Mouse (Mus musculus) liver, embryonic 15.5 days (tissue): ENCODE measurements around the gene Sorl1. TPM values are rescaled to one million over a fixed set of nuclear protein-coding genes. Genes with fewer than 3 reads are reported as not detected.

Source experiments
- ATAC-seq: fragments of 200-750 bp; cut with Nextera tagmentation; 2 replicates; pipeline ENCODE4 v1.8.0; 2017; ENCODE audit warnings: moderate number of reproducible peaks, mild to moderate bottlenecking, moderate library complexity; ENCODE audit not compliant: insufficient read depth
- H3K27ac ChIP-seq: fragments of 300-500 bp; sonication (generic); replicated peaks from 2 replicates; pipeline ENCODE4 v1.5.1; 2015; ENCODE audit warnings: mild to moderate bottlenecking, inconsistent platforms
- H3K27me3 ChIP-seq: fragments of 300-500 bp; sonication (generic); 2 replicates; pipeline ENCODE4 v1.6.1; 2015; ENCODE audit warnings: mild to moderate bottlenecking, inconsistent platforms
- H3K36me3 ChIP-seq: fragments of 300-500 bp; sonication (generic); replicated peaks from 2 replicates; pipeline ENCODE4 v1.6.1; 2015; ENCODE audit warnings: moderate library complexity, mild to moderate bottlenecking, inconsistent platforms
- H3K4me1 ChIP-seq: fragments of 300-500 bp; sonication (generic); replicated peaks from 2 replicates; pipeline ENCODE4 v1.6.1; 2015; ENCODE audit warnings: inconsistent platforms
- H3K4me2 ChIP-seq: fragments of 300-500 bp; sonication (generic); 2 replicates; pipeline ENCODE4 v1.6.1; 2015; ENCODE audit warnings: moderate library complexity, mild to moderate bottlenecking, inconsistent platforms
- H3K4me3 ChIP-seq: fragments of 300-500 bp; sonication (generic); replicated peaks from 2 replicates; pipeline ENCODE4 v1.5.1; 2015; ENCODE audit warnings: mild to moderate bottlenecking, inconsistent platforms
- H3K9ac ChIP-seq: fragments of 300-500 bp; sonication (generic); 2 replicates; pipeline ENCODE4 v1.6.1; 2015; ENCODE audit warnings: moderate library complexity, mild to moderate bottlenecking, inconsistent platforms
- H3K9me3 ChIP-seq: fragments of 300-500 bp; sonication (generic); replicated peaks from 2 replicates; pipeline ENCODE4 v1.6.1; 2016; ENCODE audit warnings: inconsistent platforms
- WGBS: fragments of 180-500 bp; shearing (Covaris S2); methylation state at CpG from one replicate; pipeline ENCODE4 v1.1.7; 2015; ENCODE audit warnings: mixed read lengths; ENCODE audit not compliant: insufficient replicate concordance; 5-methylcytosine and 5-hydroxymethylcytosine counted together
- polyA plus RNA-seq: library from polyadenylated mRNA; unstranded; fragments of >200 nt; fragmentation: Nextera tagmentation; extraction: Ambion mirVana; gene quantifications from 2 replicates; pipeline ENCODE4 v1.2.1, GENCODE M21; 2015

The Sorl1 gene
- polyA plus RNA-seq, 1 experiment from 2014 or later: 2.0 TPM

GRCm38 (mm10) chr9:42091561-42091960, 32.5 kb downstream of the Sorl1 start:
- WGBS: 59% methylated on average over 4 of the region's 4 CpGs
- Histone ChIP-seq H3K4me3 (no peak overlapping the region), H3K9ac (no peak overlapping the region), H3K27me3 (no peaks in the 10 kb centered on the region), H3K4me2 (no peak overlapping the region), H3K36me3 (no peaks in the 10 kb centered on the region), H3K4me1 (no peaks in the 10 kb centered on the region), H3K27ac (no peak overlapping the region), H3K9me3 (no peaks in the 10 kb centered on the region)
- ATAC-seq: no peak

GRCm38 (mm10) chr9:42087921-42088320, 36.2 kb downstream of the Sorl1 start:
- H3K27me3 ChIP-seq: no peaks in the 10 kb centered on the region
- H3K4me2 ChIP-seq: no peak overlapping the region
- H3K9me3 ChIP-seq: no peaks in the 10 kb centered on the region
- H3K4me1 ChIP-seq: no peaks in the 10 kb centered on the region
- WGBS: 60% methylated on average over 4 of the region's 4 CpGs
- no peak overlapping the region for H3K9ac ChIP-seq
- no peak overlapping the region for H3K27ac ChIP-seq
- ATAC-seq: no peak
- no peaks in the 10 kb centered on the region for H3K36me3 ChIP-seq
- H3K4me3 ChIP-seq: no peak overlapping the region

- Histone ChIP-seq H3K4me3 (no peak overlapping the region), H3K9ac (no peak overlapping the region), H3K36me3 (no peaks in the 10 kb centered on the region), H3K27me3 (no peaks in the 10 kb centered on the region), H3K4me2 (no peak overlapping the region), H3K9me3 (no peaks in the 10 kb centered on the region), H3K4me1 (no peaks in the 10 kb centered on the region), H3K27ac (no peak overlapping the region)
- 79% methylated on average over 13 of the region's 13 CpGs for WGBS
- ATAC-seq: no peak
These were observed 38.1 kb downstream of the Sorl1 start for GRCm38 (mm10) chr9:42085970-42086369.

GRCm38 (mm10) chr9:42083661-42084067, 40.4 kb downstream of the Sorl1 start:
- no peak overlapping the region for H3K4me2 ChIP-seq
- no peaks in the 10 kb centered on the region for H3K36me3 ChIP-seq
- 50% methylated on average over 4 of the region's 4 CpGs for WGBS
- no peak overlapping the region for H3K4me3 ChIP-seq
- no peak for ATAC-seq
- H3K27me3 ChIP-seq: no peaks in the 10 kb centered on the region
- no peaks in the 10 kb centered on the region for H3K4me1 ChIP-seq
- H3K9me3 ChIP-seq: no peaks in the 10 kb centered on the region
- H3K27ac ChIP-seq: no peak overlapping the region
- no peak overlapping the region for H3K9ac ChIP-seq

- WGBS: 74% methylated on average over 29 of the region's 29 CpGs
- no peak overlapping the region for H3K27ac ChIP-seq
- H3K4me2 ChIP-seq: no peak overlapping the region
- no peak for ATAC-seq
- no peaks in the 10 kb centered on the region for H3K4me1 ChIP-seq
- H3K9me3 ChIP-seq: no peaks in the 10 kb centered on the region
- no peaks in the 10 kb centered on the region for H3K36me3 ChIP-seq
- no peaks in the 10 kb centered on the region for H3K27me3 ChIP-seq
- H3K4me3 ChIP-seq: no peak overlapping the region
- no peak overlapping the region for H3K9ac ChIP-seq
These were observed 42.2 kb downstream of the Sorl1 start for GRCm38 (mm10) chr9:42081681-42082530.

- ATAC-seq: no peak
- no peak overlapping the region for H3K4me2 ChIP-seq
- H3K27me3 ChIP-seq: no peaks in the 10 kb centered on the region
- H3K9me3 ChIP-seq: no peaks in the 10 kb centered on the region
- H3K27ac ChIP-seq: no peak overlapping the region
- no peaks in the 10 kb centered on the region for H3K4me1 ChIP-seq
- no peak overlapping the region for H3K4me3 ChIP-seq
- no peaks in the 10 kb centered on the region for H3K36me3 ChIP-seq
- 58% methylated on average over 9 of the region's 9 CpGs for WGBS
- H3K9ac ChIP-seq: no peak overlapping the region
These were observed 43.4 kb downstream of the Sorl1 start for GRCm38 (mm10) chr9:42080671-42081070.

- Histone ChIP-seq H3K4me3 (no peak overlapping the region), H3K36me3 (no peaks in the 10 kb centered on the region), H3K4me2 (no peak overlapping the region), H3K27ac (no peak overlapping the region), H3K9me3 (no peaks in the 10 kb centered on the region), H3K27me3 (no peaks in the 10 kb centered on the region), H3K9ac (no peak overlapping the region), H3K4me1 (no peaks in the 10 kb centered on the region)
- 72% methylated on average over 16 of the region's 16 CpGs for WGBS
- no peak for ATAC-seq
These were observed 46.8 kb downstream of the Sorl1 start for GRCm38 (mm10) chr9:42077112-42077845.

- H3K9ac ChIP-seq: no peak overlapping the region
- H3K9me3 ChIP-seq: no peaks in the 10 kb centered on the region
- no peak for ATAC-seq
- WGBS: 52% methylated on average over 10 of the region's 10 CpGs
- no peak overlapping the region for H3K4me2 ChIP-seq
- H3K4me1 ChIP-seq: no peaks in the 10 kb centered on the region
- H3K4me3 ChIP-seq: no peak overlapping the region
- no peak overlapping the region for H3K27ac ChIP-seq
- no peaks in the 10 kb centered on the region for H3K36me3 ChIP-seq
- H3K27me3 ChIP-seq: no peaks in the 10 kb centered on the region
These were observed 47.7 kb downstream of the Sorl1 start for GRCm38 (mm10) chr9:42076256-42076849.

- Histone ChIP-seq H3K27ac (no peak overlapping the region), H3K4me1 (no peaks in the 10 kb centered on the region), H3K4me3 (no peak overlapping the region), H3K4me2 (no peak overlapping the region), H3K27me3 (no peaks in the 10 kb centered on the region), H3K36me3 (no peaks in the 10 kb centered on the region), H3K9ac (no peak overlapping the region), H3K9me3 (no peaks in the 10 kb centered on the region)
- WGBS: 50% methylated on average over 2 of the region's 2 CpGs
- ATAC-seq: no peak
These were observed 48.9 kb downstream of the Sorl1 start for GRCm38 (mm10) chr9:42075241-42075640.

GRCm38 (mm10) chr9:42072010-42072409, 52.1 kb downstream of the Sorl1 start:
- Histone ChIP-seq H3K9me3 (no peaks in the 10 kb centered on the region), H3K27me3 (no peaks in the 10 kb centered on the region), H3K36me3 (no peaks in the 10 kb centered on the region), H3K4me2 (no peak overlapping the region), H3K27ac (no peak overlapping the region), H3K9ac (no peak overlapping the region), H3K4me3 (no peak overlapping the region), H3K4me1 (no peaks in the 10 kb centered on the region)
- no peak for ATAC-seq
- 62% methylated on average over 4 of the region's 4 CpGs for WGBS

- Histone ChIP-seq H3K9me3 (no peaks in the 10 kb centered on the region), H3K4me2 (no peak overlapping the region), H3K27ac (no peak overlapping the region), H3K4me3 (no peak overlapping the region), H3K27me3 (no peaks in the 10 kb centered on the region), H3K9ac (no peak overlapping the region), H3K4me1 (no peaks in the 10 kb centered on the region), H3K36me3 (no peaks in the 10 kb centered on the region)
- ATAC-seq: no peak
- 67% methylated on average over 6 of the region's 6 CpGs for WGBS
These were observed 53.2 kb downstream of the Sorl1 start for GRCm38 (mm10) chr9:42070856-42071255.
